Comparison of ENCODE assay signal across 11 mouse cellular contexts in the genomic region with DNA sequence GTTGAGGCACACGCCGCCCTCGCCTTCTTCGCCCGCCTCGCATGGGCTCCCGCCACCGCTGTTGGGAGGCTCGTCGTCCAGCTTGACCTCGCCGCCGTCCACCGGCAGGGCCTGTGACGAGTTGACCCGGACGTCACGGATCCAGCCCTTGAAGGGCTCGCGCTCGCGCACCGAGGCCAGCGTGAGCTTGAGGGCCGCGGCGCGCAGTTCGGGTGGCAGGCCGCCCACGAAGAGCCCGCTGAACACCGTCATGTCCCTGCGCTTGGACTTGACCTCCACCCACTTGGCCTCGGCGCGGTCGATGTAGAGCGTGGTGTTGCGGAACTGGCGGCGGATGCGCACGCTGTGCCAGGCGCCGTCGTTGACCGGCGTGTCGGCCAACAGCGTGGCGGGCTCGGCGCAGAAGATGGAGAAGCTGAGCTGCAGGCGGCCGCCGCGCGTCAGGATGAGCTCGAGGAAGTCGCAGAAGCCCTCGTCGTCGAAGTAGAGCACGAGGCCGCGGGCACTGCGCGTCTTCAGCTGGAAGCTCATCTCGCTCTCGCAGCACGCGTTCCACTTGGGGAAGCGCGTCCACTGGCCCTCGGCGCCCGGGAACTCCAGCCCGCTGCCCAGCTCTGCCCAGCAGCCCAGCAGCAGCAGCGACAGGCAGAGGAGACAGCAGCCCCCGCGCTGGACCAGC. TPM values are rescaled to one million over a fixed set of nuclear protein-coding genes. Genes with fewer than 3 reads are reported as not detected.
DNase-seq lines count a peak whose midpoint lies in the region; ATAC-seq and TF ChIP-seq lines count a peak whose summit lies in the region.
"Had no signal": no experiment of that assay in that cellular context is flagged by ENCODE, and none has a peak within 500 bp of the region (broad histone marks: within the 10 kb centered on the region; RNA-seq: fewer than 3 reads in every experiment).

No protein-coding gene starts in this region.

- no peak for DNase-seq in heart, postnatal 14 days
- no peak for DNase-seq in neural tube, embryonic 10.5 days (ENCODE audit: extremely low spot score, low spot score)
- DNase-seq in cerebellum, postnatal 25 days: peak; percentile 24 to 41
- DNase-seq in thymus, postnatal 25 days: no peak
- DNase-seq: kidney, postnatal 25 days; left cerebral cortex, postnatal 4 days; spleen, adult 18-20 months had no signal

- H3K27me3 ChIP-seq in heart, embryonic 13.5 days (replicated peaks): peaks cover 17% of the 10 kb centered on the region
- no peaks in the 10 kb centered on the region for H3K27me3 ChIP-seq in neural tube, embryonic 12.5 days (replicated peaks)
- no peaks in the 10 kb centered on the region for H3K27me3 ChIP-seq in testis, adult 2 months (ENCODE audit: control insufficient read depth, insufficient read depth, low read length)

- no peak for TF ChIP-seq CTCF in testis, adult 2 months (IDR thresholded peaks at IDR 0.05; ENCODE audit: control insufficient read depth, insufficient read depth, insufficient replicate concordance, low read depth, low read length)

- 0 out of 2 replicates have a peak overlapping the region, but pooled peaks have one; percentile 13 for H3K4me2 ChIP-seq in heart, embryonic 13.5 days
- 0 out of 2 replicates have a peak overlapping the region, but pooled peaks have one; percentile 14 for H3K4me2 ChIP-seq in neural tube, embryonic 12.5 days (replicated peaks)
- H3K4me2 ChIP-seq: embryonic facial prominence, embryonic 13.5 days had no signal

- 0 out of 2 replicates have a peak, but pooled peaks cover 3% of the 10 kb centered on the region for H3K4me1 ChIP-seq in heart, embryonic 13.5 days
- 0 out of 2 replicates have a peak, but pooled peaks cover 3% of the 10 kb centered on the region for H3K4me1 ChIP-seq in neural tube, embryonic 12.5 days
- peaks cover 2% of the 10 kb centered on the region; the same call in 1 of the 2 replicates for H3K4me1 ChIP-seq in testis, adult 2 months (ENCODE audit: control insufficient read depth, insufficient read depth, low read length)

- no peak overlapping the region for H3K4me3 ChIP-seq in heart, embryonic 13.5 days
- no peak overlapping the region for H3K4me3 ChIP-seq in neural tube, embryonic 12.5 days
- H3K4me3 ChIP-seq in testis, adult 2 months (ENCODE audit: control insufficient read depth, low read depth, low read length): peak overlapping the region; percentile 91
- H3K4me3 ChIP-seq: embryonic facial prominence, embryonic 13.5 days had no signal

- H3K9ac ChIP-seq in heart, embryonic 13.5 days: no peak overlapping the region
- no peak overlapping the region for H3K9ac ChIP-seq in neural tube, embryonic 12.5 days
- H3K9ac ChIP-seq: embryonic facial prominence, embryonic 13.5 days had no signal

- 51% methylated on average over 82 of the region's 82 CpGs for WGBS in heart, embryonic 13.5 days
- 74% methylated on average over 82 of the region's 82 CpGs for WGBS in neural tube, embryonic 12.5 days

- no peaks in the 10 kb centered on the region for H3K36me3 ChIP-seq in heart, embryonic 13.5 days
- peaks cover 16% of the 10 kb centered on the region for H3K36me3 ChIP-seq in neural tube, embryonic 12.5 days
- no peaks in the 10 kb centered on the region for H3K36me3 ChIP-seq in testis, adult 2 months (ENCODE audit: control insufficient read depth, insufficient read depth, low read length)
- H3K36me3 ChIP-seq: embryonic facial prominence, embryonic 13.5 days had no signal

- peak; percentile 34; the same call in 1 of the 2 replicates for TF ChIP-seq POLR2A in testis, adult 2 months (IDR thresholded peaks at IDR 0.05; ENCODE audit: control insufficient read depth, low read depth, low read length)

- no peak for ATAC-seq in heart, embryonic 13.5 days (ENCODE audit: extremely low read depth, insufficient number of reproducible peaks, low FRiP score, low TSS enrichment)
- no peak for ATAC-seq in neural tube, embryonic 12.5 days (ENCODE audit: low FRiP score, low read depth)

- 0 out of 2 replicates have a peak, but pooled peaks cover 7% of the 10 kb centered on the region for H3K9me3 ChIP-seq in heart, embryonic 13.5 days
- H3K9me3 ChIP-seq in neural tube, embryonic 12.5 days: peaks cover 14% of the 10 kb centered on the region
- H3K9me3 ChIP-seq: embryonic facial prominence, embryonic 13.5 days had no signal

- intact Hi-C loops in heart, postnatal 14 days (cut with DNase I): no loop called here

- H3K27ac ChIP-seq in heart, embryonic 13.5 days (replicated peaks): no peak overlapping the region
- H3K27ac ChIP-seq in neural tube, embryonic 12.5 days: no peak overlapping the region
- H3K27ac ChIP-seq in testis, adult 2 months (ENCODE audit: control insufficient read depth, insufficient read depth, low read depth, low read length): peak overlapping the region; percentile 42
- H3K27ac ChIP-seq: embryonic facial prominence, embryonic 13.5 days had no signal

RNA-seq across cellular contexts. Expression of a gene that starts 4.7 kb away (rescaled TPM):
- polyA plus RNA-seq in heart, embryonic 13.5 days (2015; fragmentation: Nextera tagmentation; extraction: Ambion mirVana): 1.8 and 1.9 TPM in 2 replicates
- total RNA-seq in heart, postnatal 14 days (2021): 1 to 10 TPM; 1.3 to 1.7 TPM
- 58.5 and 62.1 TPM in 2 replicates for polyA plus RNA-seq in neural tube, embryonic 12.5 days (2016; fragmentation: Nextera tagmentation; extraction: Ambion mirVana)
- 2.2 and 3.1 TPM in 2 replicates for polyA plus RNA-seq in testis, adult 2 months (2012; rRNA removed)

Comparison
In these comparisons a context has a peak if more than half of its experiments do, and no peak if none do; other contexts are left out.
1. DNase-seq: peak in cerebellum, postnatal 25 days (2 of 2); none in heart, postnatal 14 days (0 of 2), neural tube, embryonic 10.5 days (single experiment) and thymus, postnatal 25 days (single experiment).
2. RNA of a gene that starts 4.7 kb away (polyA plus RNA-seq): 58.5 to 62.1 TPM in neural tube, embryonic 12.5 days; 2.2 to 3.1 TPM in testis, adult 2 months and 1.8 to 1.9 TPM in heart, embryonic 13.5 days; every median in the first group is over 10 times any median in the second.